Mouse (Mus musculus) C2C12 (cell line): Measurements from ENCODE around the gene Ppp1r35. TPM values are rescaled to one million over a fixed set of nuclear protein-coding genes. Genes with fewer than 3 reads are reported as not detected.

Experiments
- H3K27me3 ChIP-seq: one replicate; pipeline ENCODE4 v1.6.1; 2011; ENCODE audit not compliant: control insufficient read depth, insufficient read depth, insufficient read length
- H3K36me3 ChIP-seq: one replicate; pipeline ENCODE4 v1.6.1; 2011; ENCODE audit not compliant: control insufficient read depth, insufficient read depth
- H3K4me3 ChIP-seq: one replicate; pipeline ENCODE4 v1.5.1; 2011; ENCODE audit warnings: mild to moderate bottlenecking, control low read depth; ENCODE audit not compliant: poor library complexity, insufficient read depth, severe bottlenecking
- H3K79me2 ChIP-seq: one replicate; pipeline ENCODE4 v1.6.1; 2011; ENCODE audit not compliant: control insufficient read depth, insufficient read depth
- H3K79me3 ChIP-seq: one replicate; pipeline ENCODE4 v1.6.1; 2011; ENCODE audit warnings: low read depth, control low read depth
- H3ac ChIP-seq: one replicate; pipeline ENCODE3; 2011; ENCODE audit warnings: low read depth; ENCODE audit not compliant: control insufficient read depth, insufficient read length
- CEBPB ChIP-seq: IDR thresholded peaks from one replicate; pipeline ENCODE4 v1.6.1; 2011; ENCODE audit warnings: low read depth, mild to moderate bottlenecking, control low read depth, moderate library complexity
- CTCF ChIP-seq: IDR thresholded peaks from one replicate; pipeline ENCODE4 v1.5.1; 2011; ENCODE audit not compliant: control insufficient read depth, insufficient read depth, insufficient read length
- FOSL1 ChIP-seq: IDR thresholded peaks from one replicate; pipeline ENCODE4 v1.8.0; 2011; ENCODE audit warnings: mild to moderate bottlenecking, low read length; ENCODE audit not compliant: poor library complexity, insufficient read depth, severe bottlenecking
- MAX ChIP-seq: IDR thresholded peaks from one replicate; pipeline ENCODE4 v1.6.1; 2011; ENCODE audit warnings: mild to moderate bottlenecking, control low read depth
- MYOD1 ChIP-seq: IDR thresholded peaks from one replicate; pipeline ENCODE4 v1.6.1; 2011; ENCODE audit warnings: low read depth; ENCODE audit not compliant: control insufficient read depth, insufficient read length
- MYOG ChIP-seq: IDR thresholded peaks from one replicate; pipeline ENCODE4 v1.6.1; 2011; ENCODE audit not compliant: control insufficient read depth, insufficient read length; ENCODE audit errors: extremely low read depth
- USF1 ChIP-seq: IDR thresholded peaks from one replicate; pipeline ENCODE4 v1.6.1; 2011; ENCODE audit warnings: low read depth, mild to moderate bottlenecking, control low read depth, moderate library complexity
- polyA plus RNA-seq: library from polyadenylated mRNA; unstranded; fragments of >200 nt; fragmentation: generic; extraction: Trizol; gene quantifications from one replicate; pipeline ENCODE4 v1.2.1, GENCODE M21; 2012; ENCODE audit warnings: missing spikeins

The Ppp1r35 gene
- polyA plus RNA-seq, 1 experiment = 42.7 TPM

DNA sequence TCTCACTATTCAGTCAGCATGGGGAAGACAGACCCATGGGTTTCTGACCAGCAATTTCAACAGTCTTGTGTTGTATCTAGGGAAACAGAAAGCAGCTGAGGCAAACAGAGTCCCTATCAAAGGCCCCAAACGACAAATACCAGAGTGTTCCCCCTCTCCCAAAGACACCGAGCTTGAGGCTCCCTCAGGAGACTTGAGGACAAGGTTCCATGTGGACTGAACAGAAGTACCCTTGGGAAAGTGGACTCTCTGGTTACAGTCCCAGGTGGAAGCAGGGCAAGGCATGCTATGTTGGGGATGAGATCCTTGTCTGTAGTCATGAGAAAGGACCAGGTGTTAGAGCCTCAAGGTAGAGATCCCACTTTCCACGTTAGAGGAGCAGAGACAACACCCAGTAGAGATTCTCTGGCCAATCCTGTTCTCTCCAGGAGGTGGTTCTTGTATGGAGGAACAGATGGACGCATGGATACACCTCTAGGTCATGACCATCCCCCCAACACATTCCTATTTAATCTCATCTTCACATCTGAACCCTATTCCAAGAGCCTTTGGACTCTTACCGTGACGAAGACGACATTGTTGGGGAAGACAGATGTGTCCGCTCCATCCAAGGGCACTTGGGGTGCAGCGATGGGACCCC is 5.4 kb downstream of the Ppp1r35 start:
- no peak overlapping the region for H3K4me3 ChIP-seq
- no peak overlapping the region for H3ac ChIP-seq
- H3K79me2 ChIP-seq = peaks cover 64% of the 10 kb centered on the region
- peaks cover 36% of the 10 kb centered on the region for H3K79me3 ChIP-seq
- H3K27me3 ChIP-seq = no peaks in the 10 kb centered on the region
- peaks cover 52% of the 10 kb centered on the region for H3K36me3 ChIP-seq
- no peak for TF ChIP-seq MAX
- no peak for TF ChIP-seq MYOG
- TF ChIP-seq CTCF = no peak
- no peak for TF ChIP-seq USF1
- TF ChIP-seq FOSL1 = no peak
- no peak for TF ChIP-seq MYOD1
- no peak for TF ChIP-seq CEBPB

DNA sequence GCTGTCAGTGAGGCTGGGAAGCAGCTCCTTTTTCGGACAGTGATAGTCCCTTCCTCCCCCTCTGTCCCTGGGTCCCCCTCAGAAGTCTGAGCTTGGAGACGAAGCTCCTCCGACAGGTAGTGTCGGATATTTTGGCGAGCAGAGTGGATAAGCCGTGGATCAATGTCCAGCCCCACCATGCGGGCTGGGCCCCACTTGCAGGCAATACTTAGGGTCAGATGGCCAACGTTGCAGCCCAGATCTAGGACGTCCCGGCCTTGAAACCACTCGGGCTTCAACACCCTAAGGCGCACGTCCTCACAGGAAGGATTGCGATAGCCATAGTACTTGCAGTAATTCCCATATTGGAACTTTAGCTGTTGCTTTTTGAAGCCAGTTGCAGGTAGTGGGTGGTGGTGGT is 5.9 kb downstream of the Ppp1r35 start:
- peaks cover 62% of the 10 kb centered on the region for H3K79me2 ChIP-seq
- H3K36me3 ChIP-seq = peaks cover 52% of the 10 kb centered on the region
- no peak overlapping the region for H3K4me3 ChIP-seq

GRCm38 (mm10) chr5:137785164-137786031 is 6.7 kb downstream of the Ppp1r35 start:
- Histone ChIP-seq H3K27me3 (no peaks in the 10 kb centered on the region), H3K4me3 (peak overlapping the region; percentile 79), H3K36me3 (peaks cover 47% of the 10 kb centered on the region), H3K79me2 (peaks cover 54% of the 10 kb centered on the region), H3ac (peak overlapping the region; percentile 80), H3K79me3 (peaks cover 34% of the 10 kb centered on the region)
- no peak for TF ChIP-seq MYOD1
- TF ChIP-seq USF1 = no peak
- TF ChIP-seq MAX = no peak
- TF ChIP-seq CEBPB = no peak
- TF ChIP-seq FOSL1 = no peak

More for the DNA sequence above, 5.9 kb downstream of the Ppp1r35 start:
- Histone ChIP-seq H3K79me3 (peaks cover 36% of the 10 kb centered on the region), H3K27me3 (no peaks in the 10 kb centered on the region), H3ac (peak overlapping the region; percentile 61)
- TF ChIP-seq CEBPB (no peak), FOSL1 (no peak), MYOD1 (no peak), CTCF (no peak), MAX (no peak), USF1 (no peak), MYOG (no peak)

- Histone ChIP-seq H3K79me2 (peaks cover 46% of the 10 kb centered on the region), H3K27me3 (no peaks in the 10 kb centered on the region), H3K36me3 (peaks cover 39% of the 10 kb centered on the region), H3ac (peak overlapping the region; percentile 80), H3K4me3 (peak overlapping the region; percentile 79), H3K79me3 (peaks cover 34% of the 10 kb centered on the region)
- TF ChIP-seq CTCF (no peak), MAX (peak; percentile 95), USF1 (peak; percentile 89), MYOG (no peak)
Measured at GRCm38 (mm10) chr5:137786109-137786942, 7.7 kb downstream of the Ppp1r35 start.

GRCm38 (mm10) chr5:137787151-137787928 is 8.7 kb downstream of the Ppp1r35 start, which contains the start of the genes Mepce and Zcwpw1:
TSS of gene Mepce (minus strand) at chr5:137787655.
TSS of gene Zcwpw1 (plus strand) at chr5:137787798.
- Histone ChIP-seq H3K27me3 (no peaks in the 10 kb centered on the region), H3ac (peak within 1 kb of the TSS; percentile 77), H3K79me3 (peaks cover 31% of the 10 kb centered on the region), H3K4me3 (peak within 1 kb of the TSS; percentile 79), H3K79me2 (peaks cover 36% of the 10 kb centered on the region), H3K36me3 (peaks cover 29% of the 10 kb centered on the region)
- TF ChIP-seq MYOG = no peak
- no peak for TF ChIP-seq MYOD1
- no peak for TF ChIP-seq USF1
- no peak for TF ChIP-seq FOSL1
- TF ChIP-seq CEBPB = no peak
- TF ChIP-seq MAX = peak; percentile 100
- TF ChIP-seq CTCF = peak; percentile 63
